Mouse (Mus musculus): ENCODE data around the gene Ubqln4. TPM values are rescaled to one million over a fixed set of nuclear protein-coding genes. Genes with fewer than 3 reads are reported as not detected.

Ubqln4 gene
- polyA plus RNA-seq, 2 experiments = 52.5 to 90.4 TPM

GRCm38 (mm10) chr3:88538271-88539145, 15.1 kb upstream of the Ubqln4 start:
- H3K4me2 ChIP-seq (replicated peaks; ENCODE audit: low read depth, low read length, severe bottlenecking) = no peak overlapping the region

DNA sequence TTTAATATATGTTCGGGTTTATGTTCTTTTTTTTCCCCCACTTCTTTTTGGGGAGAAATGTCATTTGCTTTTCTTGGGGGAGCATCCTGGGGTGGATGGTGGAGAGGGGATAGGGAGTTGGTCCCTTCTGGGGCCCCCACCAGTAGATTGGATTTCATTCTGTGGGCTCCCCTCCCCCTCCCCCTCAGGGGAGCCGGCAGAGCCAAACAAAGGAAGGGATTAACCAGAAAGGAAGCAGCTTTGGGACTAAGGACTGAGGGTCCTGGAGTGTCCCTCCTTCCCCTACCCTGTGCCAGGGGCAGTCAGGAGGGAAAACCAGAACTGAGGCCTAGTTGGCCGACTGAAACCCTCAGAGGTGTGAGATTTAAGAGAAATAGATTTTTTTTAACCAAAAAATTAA, 14.2 kb upstream of the Ubqln4 start:
- WGBS = 25% methylated on average over 3 of the region's 3 CpGs
- TF ChIP-seq POLR2A (IDR thresholded peaks at IDR 0.05; ENCODE audit: borderline replicate concordance, extremely low read depth, insufficient read depth, insufficient read length) = no peak
- Histone ChIP-seq H3K4me3 (replicated peaks; ENCODE audit: low read length) (no peak overlapping the region), H3K9me3 (ENCODE audit: control insufficient read depth, low read length) (no peaks in the 10 kb centered on the region), H3K27ac (replicated peaks; ENCODE audit: low read depth, low read length) (peak overlapping the region; percentile 55; the same call in 1 of the 2 replicates), H3K4me1 (ENCODE audit: control insufficient read depth, insufficient read depth, low read length) (peaks cover 39% of the 10 kb centered on the region), H3K9ac (ENCODE audit: low read depth, low read length, severe bottlenecking) (no peak overlapping the region), H3K36me3 (ENCODE audit: control insufficient read depth, insufficient read depth, low read length) (peaks cover 65% of the 10 kb centered on the region), H3K4me2 (replicated peaks; ENCODE audit: low read depth, low read length, severe bottlenecking) (no peak overlapping the region), H3K27me3 (ENCODE audit: control insufficient read depth, insufficient read depth, low read length) (no peaks in the 10 kb centered on the region)
- ATAC-seq (ENCODE audit: low FRiP score, low read depth) (no peak), DNase-seq (ENCODE audit: low spot score) (no peak)

More at GRCm38 (mm10) chr3:88538271-88539145, 15.1 kb upstream of the Ubqln4 start:
- H3K27ac ChIP-seq (replicated peaks; ENCODE audit: low read depth, low read length) = no peak overlapping the region
- H3K36me3 ChIP-seq (ENCODE audit: control insufficient read depth, insufficient read depth, low read length) = peaks cover 65% of the 10 kb centered on the region
- no peaks in the 10 kb centered on the region for H3K9me3 ChIP-seq (ENCODE audit: control insufficient read depth, low read length)
- no peak for ATAC-seq (ENCODE audit: low FRiP score, low read depth)
- TF ChIP-seq POLR2A (IDR thresholded peaks at IDR 0.05; ENCODE audit: borderline replicate concordance, extremely low read depth, insufficient read depth, insufficient read length) = no peak
- no peak overlapping the region for H3K4me3 ChIP-seq (replicated peaks; ENCODE audit: low read length)
- H3K27me3 ChIP-seq (ENCODE audit: control insufficient read depth, insufficient read depth, low read length) = no peaks in the 10 kb centered on the region
- H3K9ac ChIP-seq (ENCODE audit: low read depth, low read length, severe bottlenecking) = no peak overlapping the region
- DNase-seq (ENCODE audit: low spot score) = no peak
- peaks cover 42% of the 10 kb centered on the region for H3K4me1 ChIP-seq (ENCODE audit: control insufficient read depth, insufficient read depth, low read length)
- 58% methylated on average over 9 of the region's 9 CpGs for WGBS

DNA sequence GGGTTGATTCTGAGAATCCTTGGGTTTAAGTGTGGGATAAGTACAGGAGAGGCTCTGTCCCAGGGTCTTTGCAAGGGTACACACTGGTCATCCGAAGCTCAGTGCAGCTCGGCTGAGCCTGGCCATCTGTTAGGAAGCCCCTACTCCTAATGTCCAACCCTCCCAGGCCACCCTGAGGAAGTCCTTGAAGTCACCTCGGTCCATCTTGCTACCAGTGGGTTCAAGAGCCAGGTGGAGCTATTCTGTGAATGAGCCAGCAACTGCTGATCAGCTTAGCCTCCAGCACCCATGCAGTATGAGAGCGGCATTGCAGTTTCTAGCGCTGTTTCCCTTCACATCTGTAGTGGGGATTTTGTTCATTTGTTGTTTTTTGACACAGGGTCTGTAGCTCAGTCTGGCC, 13.5 kb upstream of the Ubqln4 start:
- no peaks in the 10 kb centered on the region for H3K9me3 ChIP-seq (ENCODE audit: control insufficient read depth, low read length)
- H3K4me2 ChIP-seq (replicated peaks; ENCODE audit: low read depth, low read length, severe bottlenecking) = no peak overlapping the region
- H3K4me3 ChIP-seq (replicated peaks; ENCODE audit: low read length) = no peak overlapping the region
- no peak for DNase-seq (ENCODE audit: low spot score)
- WGBS = 67% methylated on average over 5 of the region's 5 CpGs
- H3K36me3 ChIP-seq (ENCODE audit: control insufficient read depth, insufficient read depth, low read length) = peaks cover 60% of the 10 kb centered on the region
- no peak for ATAC-seq (ENCODE audit: low FRiP score, low read depth)
- TF ChIP-seq POLR2A (IDR thresholded peaks at IDR 0.05; ENCODE audit: borderline replicate concordance, extremely low read depth, insufficient read depth, insufficient read length) = no peak
- no peak overlapping the region for H3K27ac ChIP-seq (replicated peaks; ENCODE audit: low read depth, low read length)
- H3K9ac ChIP-seq (ENCODE audit: low read depth, low read length, severe bottlenecking) = no peak overlapping the region
- no peaks in the 10 kb centered on the region for H3K27me3 ChIP-seq (ENCODE audit: control insufficient read depth, insufficient read depth, low read length)
- H3K4me1 ChIP-seq (ENCODE audit: control insufficient read depth, insufficient read depth, low read length) = peaks cover 32% of the 10 kb centered on the region

DNA sequence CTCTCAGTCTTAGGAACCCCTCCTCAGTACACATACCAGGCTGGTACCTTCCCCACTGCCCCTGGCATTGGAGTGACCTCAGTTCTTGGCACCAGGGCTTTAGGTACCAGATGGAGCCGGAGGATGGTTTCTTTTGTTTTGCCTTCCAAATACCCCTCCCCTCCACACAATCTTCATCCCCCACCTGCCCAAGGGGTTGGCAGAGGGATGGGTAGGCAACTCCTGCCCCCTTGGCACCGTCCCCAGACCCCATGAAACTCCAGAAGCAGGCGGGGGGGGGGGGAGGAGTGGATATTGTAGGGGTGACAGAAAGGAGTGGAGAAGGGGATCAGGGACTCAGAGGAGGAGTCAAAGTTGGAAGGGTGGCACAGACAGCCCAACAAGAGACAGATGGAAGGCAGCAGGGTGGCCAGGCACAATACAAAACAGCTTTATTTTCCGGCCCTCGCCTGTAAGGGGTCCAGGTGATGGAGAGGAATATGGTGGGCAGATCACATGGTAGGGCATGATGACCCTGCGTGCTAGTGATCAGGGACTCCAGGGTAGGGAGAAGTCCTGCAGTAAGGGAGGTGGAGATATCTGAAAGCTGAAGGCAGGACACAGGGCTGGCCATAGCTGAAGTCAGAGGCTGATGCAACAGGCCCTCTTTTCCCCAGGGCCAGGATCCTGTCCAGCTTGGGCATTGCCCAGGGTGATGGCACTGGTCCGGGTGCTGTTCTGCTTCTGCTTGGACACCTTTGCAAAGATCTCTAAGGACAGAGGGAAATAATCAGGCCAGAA, 11.7 kb upstream of the Ubqln4 start:
- H3K27me3 ChIP-seq (ENCODE audit: control insufficient read depth, insufficient read depth, low read length) = no peaks in the 10 kb centered on the region
- no peak for TF ChIP-seq POLR2A (IDR thresholded peaks at IDR 0.05; ENCODE audit: borderline replicate concordance, extremely low read depth, insufficient read depth, insufficient read length)
- DNase-seq (ENCODE audit: low spot score) (no peak), ATAC-seq (ENCODE audit: low FRiP score, low read depth) (no peak)
- H3K9ac ChIP-seq (ENCODE audit: low read depth, low read length, severe bottlenecking) = no peak overlapping the region
- 64% methylated on average over 7 of the region's 7 CpGs for WGBS
- H3K27ac ChIP-seq (replicated peaks; ENCODE audit: low read depth, low read length) = no peak overlapping the region; the same call in 1 of the 2 replicates
- peaks cover 15% of the 10 kb centered on the region for H3K4me1 ChIP-seq (ENCODE audit: control insufficient read depth, insufficient read depth, low read length)
- no peak overlapping the region for H3K4me3 ChIP-seq (replicated peaks; ENCODE audit: low read length)
- H3K4me2 ChIP-seq (replicated peaks; ENCODE audit: low read depth, low read length, severe bottlenecking) = no peak overlapping the region
- no peaks in the 10 kb centered on the region for H3K9me3 ChIP-seq (ENCODE audit: control insufficient read depth, low read length)
- peaks cover 44% of the 10 kb centered on the region for H3K36me3 ChIP-seq (ENCODE audit: control insufficient read depth, insufficient read depth, low read length)

DNA sequence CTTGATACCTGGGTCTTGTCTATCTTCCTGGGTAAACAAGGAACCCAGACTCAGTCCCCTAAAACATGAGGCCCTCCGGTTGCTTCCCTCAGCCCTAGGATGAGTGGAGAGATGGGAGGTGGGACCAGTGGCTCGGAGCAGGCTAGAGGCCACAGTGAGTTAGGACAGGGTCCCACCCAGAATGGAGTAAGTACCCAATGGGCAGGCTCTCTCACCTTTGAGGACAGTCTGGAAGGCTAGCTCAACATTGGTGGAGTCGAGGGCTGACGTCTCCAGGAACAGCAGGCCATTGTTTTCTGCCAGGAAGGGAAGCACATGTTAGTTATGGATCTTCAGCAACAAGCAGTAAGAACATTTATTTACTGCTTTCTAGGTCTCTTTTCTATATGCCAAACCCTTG, 11.1 kb upstream of the Ubqln4 start:
- no peak overlapping the region for H3K4me3 ChIP-seq (replicated peaks; ENCODE audit: low read length)
- no peak overlapping the region; the same call in 1 of the 2 replicates for H3K9ac ChIP-seq (ENCODE audit: low read depth, low read length, severe bottlenecking)
- no peak overlapping the region for H3K4me2 ChIP-seq (replicated peaks; ENCODE audit: low read depth, low read length, severe bottlenecking)
- no peaks in the 10 kb centered on the region for H3K27me3 ChIP-seq (ENCODE audit: control insufficient read depth, insufficient read depth, low read length)
- ATAC-seq (ENCODE audit: low FRiP score, low read depth) = no peak
- no peak for DNase-seq (ENCODE audit: low spot score)
- H3K4me1 ChIP-seq (ENCODE audit: control insufficient read depth, insufficient read depth, low read length) = peaks cover 8% of the 10 kb centered on the region; the same call in 1 of the 2 replicates
- TF ChIP-seq POLR2A (IDR thresholded peaks at IDR 0.05; ENCODE audit: borderline replicate concordance, extremely low read depth, insufficient read depth, insufficient read length) = no peak
- H3K9me3 ChIP-seq (ENCODE audit: control insufficient read depth, low read length) = no peaks in the 10 kb centered on the region
- WGBS = 61% methylated on average over 4 of the region's 4 CpGs
- H3K27ac ChIP-seq (replicated peaks; ENCODE audit: low read depth, low read length) = no peak overlapping the region
- peaks cover 37% of the 10 kb centered on the region for H3K36me3 ChIP-seq (ENCODE audit: control insufficient read depth, insufficient read depth, low read length)
